Mouse (Mus musculus) brain, embryonic 14.5 days (tissue): ENCODE data around the gene Ppfia3.

Experiments
- CTCF ChIP-seq: fragments of 200-500 bp; IDR thresholded peaks from 2 replicates; pipeline ENCODE4 v1.5.1; 2012; ENCODE audit warnings: inconsistent platforms, mild to moderate bottlenecking, moderate library complexity, borderline replicate concordance; ENCODE audit not compliant: insufficient read depth, insufficient read length; ENCODE audit errors: extremely low read depth
- POLR2A ChIP-seq: fragments of 200-500 bp; IDR thresholded peaks from 2 replicates; pipeline ENCODE4 v1.6.1; 2012; ENCODE audit warnings: mild to moderate bottlenecking, inconsistent platforms, borderline replicate concordance; ENCODE audit not compliant: poor library complexity, insufficient read depth, insufficient read length, severe bottlenecking; ENCODE audit errors: extremely low read depth

- TF ChIP-seq POLR2A (no peak), CTCF (no peak)
Observed at GRCm38 (mm10) chr7:45355318-45356020, 11.3 kb downstream of the Ppfia3 start.
